Mouse (Mus musculus) MEL (cell line): ENCODE results near the gene Epo. TPM values are rescaled to one million over a fixed set of nuclear protein-coding genes. Genes with fewer than 3 reads are reported as not detected.
A peak's percentile ranks its signal among the peaks of the same experiment; 100 is the strongest.

Experiments used
- DNase-seq: peaks from one replicate; pipeline ENCODE4 v3.0.0; 2011; ENCODE audit warnings: low read depth, low spot score
- H3K27ac ChIP-seq: 2 replicates; pipeline ENCODE4 v1.5.1; 2012; ENCODE audit warnings: low read depth, mild to moderate bottlenecking, control low read depth, low read length, moderate library complexity; ENCODE audit not compliant: control insufficient read depth
- H3K27me3 ChIP-seq, 2 experiments: fragments of 150-350 bp in 1 of 2; sonication (generic) in 1 of 2; 2 replicates each; pipeline ENCODE4 v1.6.1; 2012; ENCODE audit warnings: low read length in 2 of 2, mild to moderate bottlenecking in 2 of 2, improper control_type of control experiment in 1 of 2, moderate library complexity in 1 of 2; ENCODE audit not compliant: insufficient read depth in 2 of 2, control insufficient read depth in 1 of 2
- H3K36me3 ChIP-seq, 2 experiments: 2 replicates each; pipeline ENCODE4 v1.6.1; 2012 to 2014; ENCODE audit warnings: low read length in 2 of 2, improper control_type of control experiment in 1 of 2, inconsistent platforms in 1 of 2, mild to moderate bottlenecking in 1 of 2; ENCODE audit not compliant: insufficient read depth in 2 of 2, control insufficient read depth in 1 of 2
- H3K4me1 ChIP-seq, 2 experiments: fragments of 150-350 bp in 1 of 2; sonication (generic) in 1 of 2; 2 replicates each; pipeline ENCODE4 v1.6.1; 2012; ENCODE audit warnings: low read length in 2 of 2, improper control_type of control experiment in 1 of 2, mild to moderate bottlenecking in 1 of 2; ENCODE audit not compliant: insufficient read depth in 2 of 2, control insufficient read depth in 1 of 2
- H3K4me3 ChIP-seq, 2 experiments: fragments of 150-350 bp in 1 of 2; sonication (generic) in 1 of 2; 2 replicates each; pipeline ENCODE4 v1.5.1; 2012; ENCODE audit warnings: low read depth in 2 of 2, low read length in 2 of 2, mild to moderate bottlenecking in 2 of 2, moderate library complexity in 2 of 2, control low read depth in 1 of 2, improper control_type of control experiment in 1 of 2; ENCODE audit not compliant: control insufficient read depth in 1 of 2, insufficient read depth in 1 of 2
- H3K79me2 ChIP-seq: 2 replicates; pipeline ENCODE4 v1.6.1; 2012; ENCODE audit warnings: mild to moderate bottlenecking, low read length, moderate library complexity; ENCODE audit not compliant: control insufficient read depth, poor library complexity, insufficient read depth
- H3K9ac ChIP-seq: 2 replicates; pipeline ENCODE4 v1.6.1; 2012; ENCODE audit warnings: low read depth, mild to moderate bottlenecking, control low read depth, low read length, moderate library complexity; ENCODE audit not compliant: control insufficient read depth, poor library complexity, severe bottlenecking
- H3K9me3 ChIP-seq: fragments of 150-350 bp; sonication (generic); replicated peaks from 2 replicates; pipeline ENCODE4 v1.6.1; 2012; ENCODE audit warnings: mild to moderate bottlenecking, low read length, improper control_type of control experiment, moderate library complexity; ENCODE audit not compliant: insufficient read depth
- CHD1 ChIP-seq: IDR thresholded peaks from 2 replicates; pipeline ENCODE4 v1.6.1; 2012; ENCODE audit warnings: low read depth, mild to moderate bottlenecking, inconsistent platforms, low read length, improper control_type of control experiment
- CTCF ChIP-seq, 3 experiments: IDR thresholded peaks in 2 of 3; conservative IDR thresholded peaks in 1 of 3; 2 replicates each; pipeline ENCODE4 v1.5.1; 2011 to 2012; ENCODE audit warnings: low read length in 3 of 3, low read depth in 2 of 3, mild to moderate bottlenecking in 2 of 3, improper control_type of control experiment in 1 of 3, inconsistent platforms in 1 of 3, mixed read lengths in 1 of 3, moderate library complexity in 1 of 3; ENCODE audit not compliant: control insufficient read depth in 1 of 3, insufficient read depth in 1 of 3, poor library complexity in 1 of 3, severe bottlenecking in 1 of 3
- JUND ChIP-seq: IDR thresholded peaks from 2 replicates; pipeline ENCODE4 v1.6.1; 2011; ENCODE audit warnings: low read depth, mild to moderate bottlenecking, improper control_type of control experiment, low read length
- MAX ChIP-seq: IDR thresholded peaks from 2 replicates; pipeline ENCODE4 v1.6.1; 2011; ENCODE audit warnings: low read length, improper control_type of control experiment
- MXI1 ChIP-seq: IDR thresholded peaks from 2 replicates; pipeline ENCODE4 v1.6.1; 2011; ENCODE audit warnings: mild to moderate bottlenecking, low read depth, low read length, improper control_type of control experiment
- NRF1 ChIP-seq: IDR thresholded peaks from 2 replicates; pipeline ENCODE4 v1.6.1; 2014; ENCODE audit warnings: low read depth, mild to moderate bottlenecking, inconsistent platforms, low read length, improper control_type of control experiment, moderate library complexity; ENCODE audit not compliant: poor library complexity, insufficient read depth, severe bottlenecking
- POLR2AphosphoS5 ChIP-seq: IDR thresholded peaks from 2 replicates; pipeline ENCODE4 v1.6.1; 2012; ENCODE audit warnings: low read depth, borderline replicate concordance, mild to moderate bottlenecking, inconsistent platforms, low read length, moderate library complexity, mixed read lengths
- RAD21 ChIP-seq: IDR thresholded peaks from 2 replicates; pipeline ENCODE4 v1.6.1; 2011; ENCODE audit warnings: mild to moderate bottlenecking, low read depth, low read length, improper control_type of control experiment
- SIN3A ChIP-seq: IDR thresholded peaks from 2 replicates; pipeline ENCODE4 v1.6.1; 2012; ENCODE audit warnings: low read length, improper control_type of control experiment, inconsistent platforms
- TCF12 ChIP-seq: IDR thresholded peaks from 2 replicates; pipeline ENCODE4 v1.6.1; 2014; ENCODE audit warnings: low read depth, mild to moderate bottlenecking, inconsistent platforms, low read length, improper control_type of control experiment, moderate library complexity
- UBTF ChIP-seq: IDR thresholded peaks from 2 replicates; pipeline ENCODE4 v1.6.1; 2012; ENCODE audit warnings: low read depth, mild to moderate bottlenecking, inconsistent platforms, low read length, improper control_type of control experiment, moderate library complexity, borderline replicate concordance; ENCODE audit not compliant: insufficient read depth
- USF2 ChIP-seq, 2 experiments: IDR thresholded peaks; 2 replicates each; pipeline ENCODE4 v1.6.1; 2011 to 2012; ENCODE audit warnings: improper control_type of control experiment in 2 of 2, low read length in 2 of 2, borderline replicate concordance in 1 of 2, inconsistent platforms in 1 of 2, low read depth in 1 of 2, mild to moderate bottlenecking in 1 of 2; ENCODE audit not compliant: insufficient read depth in 1 of 2
- ZC3H11A ChIP-seq: IDR thresholded peaks from 2 replicates; pipeline ENCODE4 v1.6.1; 2012; ENCODE audit warnings: low read depth, mild to moderate bottlenecking, inconsistent platforms, low read length, improper control_type of control experiment
- ZKSCAN1 ChIP-seq: IDR thresholded peaks from 2 replicates; pipeline ENCODE4 v1.6.1; 2012; ENCODE audit warnings: low read depth, mild to moderate bottlenecking, inconsistent platforms, low read length, improper control_type of control experiment, moderate library complexity
- ZNF384 ChIP-seq: IDR thresholded peaks from 2 replicates; pipeline ENCODE4 v1.6.1; 2012; ENCODE audit warnings: low read depth, mild to moderate bottlenecking, inconsistent platforms, low read length, improper control_type of control experiment
- polyA plus RNA-seq, 2 experiments: library from polyadenylated mRNA; stranded (reverse) in 1 of 2; unstranded in 1 of 2; fragments of >175 nt in 1 of 2; fragments of >200 nt in 1 of 2; gene quantifications; 2 replicates each; pipeline versions ENCODE4 v1.2.1 to v1.2.4; 2012; ENCODE audit warnings: low replicate concordance in 2 of 2, low read depth in 1 of 2; ENCODE audit not compliant: insufficient read length in 2 of 2, insufficient read depth in 1 of 2, missing spikeins in 1 of 2
- total RNA-seq: library from RNA; depleted of rRNA; stranded (reverse); fragments of 300-350 nt; gene quantifications from 2 replicates; pipeline ENCODE4 v1.2.3, GENCODE M21; 2012

The Epo gene
- total and polyA plus RNA-seq, 3 experiments: not detected

- Histone ChIP-seq H3K79me2 (no peaks in the 10 kb centered on the region), H3K27ac (no peak overlapping the region), H3K4me3 (no peak overlapping the region), H3K27me3 (no peaks in the 10 kb centered on the region), H3K9me3 (no peaks in the 10 kb centered on the region), H3K9ac (no peak overlapping the region), H3K36me3 (no peaks in the 10 kb centered on the region), H3K4me1 (no peaks in the 10 kb centered on the region)
- TF ChIP-seq UBTF (no peak), SIN3A (no peak), JUND (no peak), USF2 (IDR thresholded peaks at IDR 0.05; ENCODE audit: borderline replicate concordance in 1 of 2, insufficient read depth in 1 of 2, low read depth in 1 of 2, low read length in 2 of 2) (no peak), ZC3H11A (no peak)
- DNase-seq: peak; percentile 48
Measured at GRCm38 (mm10) chr5:137541768-137542540, 8.9 kb upstream of the Epo start.

- Histone ChIP-seq H3K36me3 (no peaks in the 10 kb centered on the region), H3K27ac (no peak overlapping the region), H3K27me3 (no peaks in the 10 kb centered on the region), H3K4me1 (no peaks in the 10 kb centered on the region), H3K9me3 (no peaks in the 10 kb centered on the region), H3K9ac (no peak overlapping the region), H3K4me3 (no peak overlapping the region), H3K79me2 (no peaks in the 10 kb centered on the region)
- no peak for DNase-seq
- TF ChIP-seq MXI1 (no peak), MAX (no peak), CHD1 (no peak), ZKSCAN1 (no peak)
Measured at GRCm38 (mm10) chr5:137540991-137541390, 7.9 kb upstream of the Epo start.

- H3K4me1 ChIP-seq: peaks cover 4 to 5% of the 10 kb centered on the region in 2 experiments; a peak in 1 of 4 replicates
- H3K27ac ChIP-seq: no peak overlapping the region
- H3K79me2 ChIP-seq: no peaks in the 10 kb centered on the region
- no peaks in the 10 kb centered on the region for H3K9me3 ChIP-seq
- H3K4me3 ChIP-seq: no peak overlapping the region
- peaks cover 0 to 3% of the 10 kb centered on the region in 2 experiments; a peak in 1 of 4 replicates for H3K36me3 ChIP-seq
- no peaks in the 10 kb centered on the region for H3K27me3 ChIP-seq
- no peak overlapping the region for H3K9ac ChIP-seq
- peak; percentile 44 for DNase-seq
- TF ChIP-seq ZKSCAN1: no peak
- no peak for TF ChIP-seq CTCF (IDR thresholded peaks at IDR 0.05 in 2 of 3, conservative IDR thresholded peaks at IDR 0.05 in 1 of 3; ENCODE audit: control insufficient read depth in 1 of 3, insufficient read depth in 1 of 3, low read depth in 2 of 3, low read length in 3 of 3, poor library complexity in 1 of 3, severe bottlenecking in 1 of 3)
- TF ChIP-seq POLR2AphosphoS5: no peak
- no peak for TF ChIP-seq ZNF384
- TF ChIP-seq TCF12: no peak
- no peak for TF ChIP-seq NRF1
- no peak for TF ChIP-seq RAD21
- no peak for TF ChIP-seq JUND
Measured at GRCm38 (mm10) chr5:137539291-137539801, 6.3 kb upstream of the Epo start.
